Mouse (Mus musculus): ENCODE results near the gene Parl.

The Parl gene

GRCm38 (mm10) chr16:20237426-20237825 is 64.8 kb downstream of the Parl start:
- no peak for DNase-seq (ENCODE audit: low spot score)

- no peak for DNase-seq (ENCODE audit: low spot score)
These were observed 67.8 kb downstream of the Parl start for GRCm38 (mm10) chr16:20234406-20234805.
